Mouse (Mus musculus) kidney, postnatal 0 days (tissue): ENCODE results near the gene Mcu. TPM values are rescaled to one million over a fixed set of nuclear protein-coding genes. Genes with fewer than 3 reads are reported as not detected.
A peak's percentile ranks its signal among the peaks of the same experiment; 100 is the strongest.

Experiments
- ATAC-seq: fragments of 200-750 bp; cut with Nextera tagmentation; replicated peaks from 2 replicates; pipeline ENCODE4 v1.8.0; 2017; ENCODE audit warnings: low read depth, moderate number of reproducible peaks, moderate TSS enrichment, moderate library complexity; ENCODE audit not compliant: low FRiP score
- DNase-seq: peaks from one replicate; pipeline ENCODE4 v3.0.0-alpha.2; 2016; ENCODE audit warnings: low spot score
- H3K27ac ChIP-seq: fragments of 300-500 bp; sonication (generic); 2 replicates; pipeline ENCODE4 v1.5.1; 2014; ENCODE audit warnings: mild to moderate bottlenecking
- H3K27me3 ChIP-seq: fragments of 300-500 bp; sonication (generic); 2 replicates; pipeline ENCODE4 v1.6.1; 2014; ENCODE audit warnings: low read length, mixed read lengths; ENCODE audit not compliant: insufficient read depth
- H3K36me3 ChIP-seq: fragments of 300-500 bp; sonication (generic); 2 replicates; pipeline ENCODE4 v1.6.1; 2014; ENCODE audit warnings: low read length, mixed read lengths; ENCODE audit not compliant: insufficient read depth
- H3K4me1 ChIP-seq: fragments of 300-500 bp; sonication (generic); replicated peaks from 2 replicates; pipeline ENCODE4 v1.6.1; 2014; ENCODE audit warnings: antibody characterized with exemption, low read length, mixed read lengths; ENCODE audit not compliant: insufficient read depth
- H3K4me2 ChIP-seq: fragments of 300-500 bp; sonication (generic); 2 replicates; pipeline ENCODE4 v1.6.1; 2014; ENCODE audit warnings: mild to moderate bottlenecking, low read length, moderate library complexity, mixed read lengths
- H3K4me3 ChIP-seq: fragments of 300-500 bp; sonication (generic); replicated peaks from 2 replicates; pipeline ENCODE4 v1.5.1; 2014; ENCODE audit warnings: low read depth, low read length
- H3K9ac ChIP-seq: fragments of 300-500 bp; sonication (generic); 2 replicates; pipeline ENCODE4 v1.6.1; 2014; ENCODE audit warnings: low read depth, low read length
- H3K9me3 ChIP-seq: fragments of 300-500 bp; sonication (generic); replicated peaks from 2 replicates; pipeline ENCODE4 v1.6.1; 2016; ENCODE audit warnings: low read length, inconsistent platforms, mixed read lengths
- CTCF ChIP-seq: IDR thresholded peaks from 2 replicates; pipeline ENCODE4 v1.5.1; 2016; ENCODE audit warnings: antibody characterized with exemption, low read depth, mild to moderate bottlenecking, moderate library complexity
- WGBS: fragments of 180-500 bp; shearing (Covaris S2); extraction: QIAGEN DNeasy Blood & Tissue Kit; methylation state at CpG from one replicate; pipeline ENCODE4 v1.1.7; 2014; 5-methylcytosine and 5-hydroxymethylcytosine counted together
- polyA plus RNA-seq: library from polyadenylated mRNA; unstranded; fragments of >200 nt; fragmentation: Nextera tagmentation; extraction: Ambion mirVana; gene quantifications from 2 replicates; pipeline ENCODE4 v1.2.1, GENCODE M21; 2015

Mcu gene
- polyA plus RNA-seq, 1 experiment from 2014 or later, result 36.5 TPM

DNA sequence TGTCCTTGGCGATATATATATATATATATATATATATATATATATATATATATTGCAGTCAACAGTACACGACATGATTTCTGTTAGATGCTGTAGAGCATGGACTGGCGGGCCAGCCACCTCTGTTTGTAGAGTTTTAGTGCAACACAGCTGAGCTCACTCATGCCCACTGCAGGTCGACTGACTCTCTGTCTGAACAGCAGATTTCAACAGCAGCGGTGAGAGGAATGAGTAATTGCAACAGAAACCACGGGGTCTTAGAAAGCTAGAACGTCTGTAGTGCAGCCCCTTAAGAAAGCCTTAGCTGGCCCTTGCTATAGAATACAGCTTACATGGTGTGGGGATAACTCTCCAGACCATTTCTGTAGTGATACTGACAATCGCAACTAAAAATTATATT is 121.6 kb downstream of the Mcu start:
- WGBS, result 66% methylated on average over 8 of the region's 8 CpGs
- H3K4me3 ChIP-seq, result no peak overlapping the region
- no peak for ATAC-seq
- H3K27me3 ChIP-seq, result no peaks in the 10 kb centered on the region
- no peaks in the 10 kb centered on the region for H3K36me3 ChIP-seq
- H3K4me2 ChIP-seq, result no peak overlapping the region
- H3K27ac ChIP-seq, result no peak overlapping the region
- no peak overlapping the region for H3K9ac ChIP-seq
- no peak for DNase-seq
- H3K4me1 ChIP-seq, result no peaks in the 10 kb centered on the region
- TF ChIP-seq CTCF, result no peak
- no peaks in the 10 kb centered on the region for H3K9me3 ChIP-seq

DNA sequence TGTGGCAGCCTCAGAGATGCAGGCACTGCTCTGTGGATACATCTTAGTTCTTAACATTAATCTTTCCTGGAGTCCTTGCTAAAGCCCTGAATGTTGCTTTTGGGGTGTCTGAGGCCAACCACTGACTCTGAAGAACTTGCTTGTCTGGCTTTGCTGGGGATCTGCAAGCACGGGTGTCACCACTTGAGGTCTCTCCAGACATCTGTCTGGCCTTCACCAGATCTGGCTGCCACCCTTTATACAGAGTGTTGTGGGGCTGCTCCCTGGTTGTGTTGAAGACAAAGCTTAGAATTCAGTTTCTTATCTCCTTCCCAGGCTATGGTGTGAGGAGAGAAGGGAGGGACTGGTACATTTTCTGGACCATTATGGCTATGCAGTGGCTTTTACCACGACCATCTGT is 122.4 kb downstream of the Mcu start:
- DNase-seq (no peak), ATAC-seq (no peak)
- H3K36me3 ChIP-seq, result no peaks in the 10 kb centered on the region
- no peaks in the 10 kb centered on the region for H3K4me1 ChIP-seq
- H3K4me3 ChIP-seq, result no peak overlapping the region
- WGBS, result 38% methylated on average over 2 of the region's 2 CpGs
- TF ChIP-seq CTCF, result peak; percentile 53
- H3K9ac ChIP-seq, result no peak overlapping the region
- no peaks in the 10 kb centered on the region for H3K9me3 ChIP-seq
- no peak overlapping the region for H3K27ac ChIP-seq
- H3K4me2 ChIP-seq, result no peak overlapping the region
- H3K27me3 ChIP-seq, result no peaks in the 10 kb centered on the region

DNA sequence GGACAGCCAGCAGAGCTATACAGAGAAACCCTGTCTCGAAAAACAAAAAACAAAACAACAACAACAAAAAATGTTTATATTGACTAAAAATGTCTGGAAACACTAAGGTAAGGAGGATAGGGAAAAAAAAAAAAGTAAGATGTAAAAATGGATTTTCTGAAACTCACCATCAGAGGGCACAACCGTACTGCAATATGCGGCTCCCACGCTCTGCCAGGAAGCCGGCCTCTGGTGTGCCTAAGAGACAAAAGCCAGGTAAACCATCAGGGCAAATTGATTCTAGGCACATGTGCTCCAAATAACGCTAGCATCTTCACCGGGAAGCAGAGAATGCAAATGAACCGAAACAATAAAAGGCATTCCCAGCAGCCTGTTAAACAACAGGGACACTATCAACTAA is 125.6 kb downstream of the Mcu start:
- Histone ChIP-seq H3K27ac (no peak overlapping the region), H3K9ac (no peak overlapping the region), H3K9me3 (no peaks in the 10 kb centered on the region), H3K36me3 (0 out of 2 replicates have a peak, but pooled peaks cover 5% of the 10 kb centered on the region), H3K4me3 (no peak overlapping the region), H3K27me3 (no peaks in the 10 kb centered on the region), H3K4me2 (no peak overlapping the region), H3K4me1 (no peaks in the 10 kb centered on the region)
- WGBS, result 86% methylated on average over 8 of the region's 8 CpGs
- DNase-seq (no peak), ATAC-seq (no peak)
- peak; percentile 52; the same call in 1 of the 2 replicates for TF ChIP-seq CTCF

DNA sequence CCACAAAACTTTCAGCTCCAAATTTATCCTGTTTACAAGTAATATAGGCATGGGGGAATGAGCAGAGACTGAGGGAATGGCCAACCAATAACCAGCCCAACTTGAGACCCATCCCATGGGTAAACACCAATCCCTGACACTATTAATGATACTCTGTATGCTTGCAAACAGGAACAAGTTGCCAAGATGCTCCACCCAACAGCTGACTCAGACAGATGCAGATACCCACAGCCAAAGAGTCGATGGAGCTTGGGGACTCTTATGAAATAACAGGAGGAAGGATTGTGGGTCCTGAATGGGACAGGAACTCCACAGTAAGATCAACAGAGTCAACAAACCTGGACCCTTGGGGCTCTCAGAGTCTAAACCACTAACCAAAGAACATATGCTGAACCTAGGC is 127.1 kb downstream of the Mcu start:
- no peaks in the 10 kb centered on the region for H3K27me3 ChIP-seq
- no peak for TF ChIP-seq CTCF
- 95% methylated on average over 1 of the region's 1 CpGs for WGBS

DNA sequence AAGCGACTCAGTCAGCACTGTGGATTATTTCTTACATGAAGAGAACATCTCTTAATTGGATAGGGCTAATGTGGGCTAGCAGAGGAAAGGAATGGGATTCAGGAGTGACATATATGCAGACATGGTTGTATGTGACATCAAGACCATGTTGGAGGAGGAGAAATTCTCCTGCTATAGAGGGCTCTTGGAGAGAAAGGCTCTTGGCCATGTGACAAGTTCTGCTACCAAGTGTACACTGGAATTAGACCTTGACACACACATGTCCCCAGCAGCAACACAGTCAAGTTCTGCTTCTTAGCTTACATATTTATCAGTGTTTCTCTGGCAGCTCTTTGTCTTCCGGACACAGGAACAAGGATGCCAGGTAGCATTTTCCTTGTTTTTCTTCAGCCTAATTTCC is 129.1 kb downstream of the Mcu start:
- H3K4me1 ChIP-seq, result no peaks in the 10 kb centered on the region
- H3K27ac ChIP-seq, result no peak overlapping the region
- H3K36me3 ChIP-seq, result 0 out of 2 replicates have a peak, but pooled peaks cover 5% of the 10 kb centered on the region
- no peak overlapping the region for H3K4me2 ChIP-seq
- H3K9me3 ChIP-seq, result no peaks in the 10 kb centered on the region
- no peak for ATAC-seq
- TF ChIP-seq CTCF, result no peak
- H3K4me3 ChIP-seq, result no peak overlapping the region
- 91% methylated on average over 2 of the region's 2 CpGs for WGBS
- H3K27me3 ChIP-seq, result no peaks in the 10 kb centered on the region
- no peak overlapping the region for H3K9ac ChIP-seq
- DNase-seq, result no peak

More for the DNA sequence above, 127.1 kb downstream of the Mcu start:
- Histone ChIP-seq H3K4me3 (no peak overlapping the region), H3K27ac (no peak overlapping the region), H3K9ac (no peak overlapping the region), H3K4me2 (no peak overlapping the region), H3K4me1 (no peaks in the 10 kb centered on the region), H3K9me3 (no peaks in the 10 kb centered on the region), H3K36me3 (0 out of 2 replicates have a peak, but pooled peaks cover 5% of the 10 kb centered on the region)
- DNase-seq, result no peak
- ATAC-seq, result no peak

DNA sequence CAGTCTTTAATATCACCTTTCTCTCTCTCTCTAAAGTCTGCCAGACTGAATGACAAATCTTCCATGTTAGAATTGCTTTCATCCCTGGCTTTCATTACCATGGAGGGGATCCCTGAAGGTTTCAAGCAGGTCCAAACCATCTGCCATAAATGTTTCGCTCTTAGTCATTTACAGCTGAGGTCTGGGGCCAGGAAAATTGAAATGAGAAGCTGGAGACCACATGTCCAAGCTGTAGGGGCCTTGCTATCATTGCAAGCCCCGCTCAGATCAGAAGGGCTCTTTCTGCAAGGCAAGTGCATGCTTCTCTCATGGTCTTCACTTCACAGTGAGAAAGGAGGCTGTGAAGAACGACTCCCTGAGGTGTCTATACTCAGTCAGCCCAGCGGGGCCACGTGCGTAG is 132.2 kb downstream of the Mcu start:
- Histone ChIP-seq H3K4me2 (no peak overlapping the region), H3K27me3 (no peaks in the 10 kb centered on the region), H3K4me1 (no peaks in the 10 kb centered on the region), H3K36me3 (0 out of 2 replicates have a peak, but pooled peaks cover 5% of the 10 kb centered on the region), H3K9me3 (no peaks in the 10 kb centered on the region; the same call in 1 of the 2 replicates), H3K27ac (no peak overlapping the region), H3K4me3 (no peak overlapping the region), H3K9ac (no peak overlapping the region)
- no peak for ATAC-seq
- 89% methylated on average over 6 of the region's 6 CpGs for WGBS
- no peak for TF ChIP-seq CTCF
- no peak for DNase-seq

DNA sequence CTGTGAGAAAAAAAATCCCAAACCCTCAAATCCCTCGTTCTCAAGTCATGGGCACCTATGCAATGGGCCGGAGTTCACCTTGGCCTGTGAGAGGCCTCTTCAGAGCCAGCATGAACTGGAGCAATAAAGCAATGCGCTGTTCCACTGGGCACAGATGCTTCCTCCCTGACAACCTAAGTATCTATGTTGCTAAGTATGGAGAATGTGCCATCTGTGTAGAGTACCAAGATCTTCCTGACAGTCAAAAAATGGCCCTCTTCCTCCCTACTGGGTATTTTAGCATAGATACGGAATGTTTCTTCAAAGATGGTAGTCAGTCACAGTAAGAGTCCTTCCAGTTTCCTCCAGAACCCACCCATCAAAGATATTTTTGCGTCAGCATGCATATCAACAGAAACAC is 135.1 kb downstream of the Mcu start:
- H3K4me3 ChIP-seq, result no peak overlapping the region
- H3K9me3 ChIP-seq, result no peaks in the 10 kb centered on the region; the same call in none of the 2 replicates
- H3K4me2 ChIP-seq, result no peak overlapping the region
- no peak for TF ChIP-seq CTCF
- 94% methylated on average over 5 of the region's 5 CpGs for WGBS
- H3K36me3 ChIP-seq, result no peaks in the 10 kb centered on the region
- no peak overlapping the region for H3K27ac ChIP-seq
- no peak overlapping the region for H3K9ac ChIP-seq
- no peak for ATAC-seq
- H3K27me3 ChIP-seq, result no peaks in the 10 kb centered on the region
- no peaks in the 10 kb centered on the region for H3K4me1 ChIP-seq
- no peak for DNase-seq
